Mouse (Mus musculus): ENCODE results near the gene Nrap.
"Not testable (repeated sequence)": the region's sequence is repeated elsewhere in the genome, so short reads cannot be mapped to it uniquely, and the experiment has no call there.

The Nrap gene

DNA sequence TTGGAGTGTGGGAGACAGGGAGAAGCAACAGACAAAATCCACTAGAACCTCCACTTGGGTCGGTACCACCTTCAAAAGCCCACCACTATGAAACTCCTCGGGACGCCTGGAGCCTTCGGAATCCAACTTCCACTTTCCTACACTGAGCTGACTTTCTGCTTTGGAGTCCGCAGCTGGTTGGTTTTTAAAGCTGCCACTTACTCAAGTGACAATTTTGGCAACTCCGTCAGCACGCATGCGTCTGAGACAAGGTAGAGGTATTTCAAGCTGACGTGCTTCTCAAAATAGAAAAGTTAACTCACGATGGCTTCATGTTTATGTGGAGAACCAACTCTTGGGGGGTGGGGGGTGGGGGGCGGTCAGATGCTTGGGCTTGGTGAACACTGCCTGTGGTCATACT is at the start of gene Nrap:
Gene Nrap (minus strand): TSS at position 159 of the 400 bp plus-strand sequence.
- no peak for DNase-seq

DNA sequence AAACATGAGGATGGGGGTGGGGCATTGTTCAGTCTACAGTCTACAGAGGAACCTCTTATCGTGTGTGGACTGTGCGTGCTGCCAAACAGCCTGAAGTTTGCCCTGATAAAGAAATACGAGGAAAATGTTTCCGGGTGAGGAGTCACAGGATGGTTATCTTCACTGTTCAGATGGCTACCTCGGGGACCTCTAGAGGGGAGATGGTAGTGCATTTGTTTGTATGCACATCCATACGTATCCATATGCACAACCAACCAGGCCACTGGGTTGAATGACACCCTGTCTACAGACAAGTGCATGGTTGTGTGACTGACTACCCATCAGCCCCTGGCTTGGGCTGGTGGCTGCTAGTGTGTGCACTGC is 49.2 kb upstream of the Nrap start:
- DNase-seq = no peak

DNA sequence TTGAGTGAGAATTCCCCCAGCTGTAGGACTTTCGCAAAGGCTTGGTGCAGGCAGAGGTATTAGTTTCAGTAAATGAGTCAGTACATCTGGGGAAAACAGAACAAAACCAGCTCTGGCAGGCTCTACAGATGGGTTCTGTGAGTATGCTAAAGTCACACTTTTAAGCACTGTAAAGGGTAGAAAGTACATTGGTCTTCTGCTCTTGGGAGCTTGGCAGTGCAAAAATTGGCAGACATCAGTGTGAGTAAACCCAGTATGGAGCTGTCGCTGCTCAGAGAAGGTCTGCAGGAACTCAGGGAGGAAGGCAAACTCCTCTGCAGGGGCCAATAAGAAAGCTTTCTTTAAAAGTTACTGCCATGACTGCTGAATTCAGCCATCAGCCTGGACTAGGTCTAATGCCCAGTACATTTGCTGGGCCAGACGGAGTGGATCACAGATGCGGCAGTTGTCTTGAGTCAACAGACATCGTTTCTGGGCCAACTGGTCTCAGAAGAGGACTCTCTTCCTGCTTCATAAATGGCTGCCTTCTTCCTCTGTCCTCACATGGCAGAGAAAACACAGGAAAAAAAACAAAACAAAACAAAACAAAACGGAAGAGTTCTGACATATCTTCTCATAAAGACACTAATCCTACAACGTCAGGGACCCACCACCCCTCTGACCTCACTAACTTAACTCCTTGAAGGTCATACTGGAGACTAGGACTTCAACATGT is 48.7 kb upstream of the Nrap start:
- no peak for DNase-seq

DNA sequence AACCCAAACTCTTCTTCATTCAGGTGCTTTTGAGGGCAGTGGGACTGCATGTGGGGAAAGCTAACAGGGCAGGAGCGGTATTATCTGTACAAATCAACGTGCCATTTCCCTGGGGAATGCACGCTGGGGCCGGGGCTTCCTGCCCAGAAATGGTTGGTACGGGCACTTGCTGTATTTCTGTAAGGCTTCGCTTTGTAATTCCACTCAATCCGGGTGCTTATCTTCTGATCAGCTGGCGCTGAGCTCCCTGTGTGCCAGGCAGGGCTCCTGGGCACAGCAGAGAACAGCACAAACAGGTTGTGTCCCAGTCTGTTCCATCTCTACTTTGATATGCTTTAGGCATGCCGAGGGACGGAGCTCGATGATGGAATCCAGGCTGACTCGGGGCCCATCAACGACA is 46.5 kb upstream of the Nrap start:
- no peak for DNase-seq

DNA sequence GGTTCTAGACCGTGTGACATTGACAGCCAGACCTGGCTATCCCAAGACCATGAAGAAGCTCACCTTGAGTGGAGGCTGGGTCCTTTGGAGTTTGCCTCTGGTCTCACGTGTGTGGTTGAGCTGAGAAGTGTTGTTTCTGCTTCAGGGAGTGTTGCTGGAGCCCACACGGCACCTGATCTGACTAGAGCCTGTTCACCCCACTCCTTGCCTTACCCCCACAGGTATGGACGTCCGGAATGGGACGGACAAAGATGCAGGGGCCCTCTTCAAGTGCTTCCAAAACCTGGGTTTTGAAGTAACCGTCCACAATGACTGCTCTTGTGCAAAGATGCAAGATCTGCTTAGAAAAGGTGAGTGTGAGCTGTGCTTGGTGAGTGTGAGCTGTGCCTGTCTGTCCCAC is 43.7 kb upstream of the Nrap start:
- DNase-seq = no peak

DNA sequence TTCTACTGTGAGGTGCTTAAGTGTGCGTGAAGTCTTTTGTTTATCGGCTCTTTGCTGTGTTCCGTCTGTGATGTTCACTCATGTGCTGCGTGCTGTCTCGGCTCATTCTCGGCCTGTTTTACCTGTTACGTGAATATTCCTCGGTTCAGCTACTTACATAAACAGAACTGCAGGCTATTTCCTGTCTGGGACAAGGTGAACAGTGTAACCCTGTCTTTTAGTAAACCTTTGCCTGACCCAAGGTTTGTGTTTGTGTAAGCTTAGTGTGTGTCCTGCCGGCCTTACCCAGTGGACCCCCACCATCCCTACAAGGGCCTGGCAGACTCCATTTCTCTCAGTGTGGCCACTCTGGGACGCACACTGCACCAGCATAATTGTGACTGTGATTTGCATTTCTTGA is 42.9 kb upstream of the Nrap start:
- no peak for DNase-seq

DNA sequence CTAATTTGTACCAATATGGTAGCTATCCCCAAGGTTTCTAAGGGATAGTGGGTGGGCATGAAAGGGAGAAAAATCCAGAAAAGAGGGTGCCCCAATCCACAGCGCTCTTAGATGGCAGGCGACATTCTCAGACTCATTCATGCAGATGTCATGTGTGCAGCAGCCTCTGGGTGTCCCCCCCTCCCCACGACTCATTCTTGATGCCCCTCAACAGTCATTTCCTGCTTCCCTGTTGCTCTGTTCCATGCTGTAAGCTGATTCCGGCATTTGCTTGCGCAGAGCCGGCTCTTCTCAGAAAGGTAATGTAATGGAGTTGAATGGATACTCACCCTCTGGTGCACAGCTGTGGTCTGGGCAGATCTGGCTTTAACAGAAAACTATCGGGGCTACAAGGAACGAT is 40.5 kb upstream of the Nrap start:
- no peak for DNase-seq

DNA sequence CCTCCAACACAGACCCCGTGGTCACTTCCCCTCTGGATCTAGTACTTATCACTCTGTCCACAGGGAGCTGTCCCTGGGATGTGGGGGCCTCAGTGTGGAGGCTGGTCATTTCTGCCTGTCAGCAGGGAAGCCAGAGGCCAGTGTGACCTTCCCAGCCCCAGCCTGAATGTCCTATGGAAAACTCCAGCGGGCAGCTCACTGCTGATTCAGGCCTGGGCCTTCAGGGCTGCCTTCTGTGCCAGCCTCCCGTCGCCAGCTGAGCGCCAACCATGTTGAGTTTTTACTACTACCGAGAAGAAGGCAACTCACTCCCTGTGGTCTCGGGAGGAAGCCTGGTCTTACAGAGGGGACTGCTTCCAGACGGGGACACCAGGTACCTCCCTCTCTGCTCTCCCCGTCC is 35.7 kb upstream of the Nrap start:
- peak; percentile 50 for DNase-seq

DNA sequence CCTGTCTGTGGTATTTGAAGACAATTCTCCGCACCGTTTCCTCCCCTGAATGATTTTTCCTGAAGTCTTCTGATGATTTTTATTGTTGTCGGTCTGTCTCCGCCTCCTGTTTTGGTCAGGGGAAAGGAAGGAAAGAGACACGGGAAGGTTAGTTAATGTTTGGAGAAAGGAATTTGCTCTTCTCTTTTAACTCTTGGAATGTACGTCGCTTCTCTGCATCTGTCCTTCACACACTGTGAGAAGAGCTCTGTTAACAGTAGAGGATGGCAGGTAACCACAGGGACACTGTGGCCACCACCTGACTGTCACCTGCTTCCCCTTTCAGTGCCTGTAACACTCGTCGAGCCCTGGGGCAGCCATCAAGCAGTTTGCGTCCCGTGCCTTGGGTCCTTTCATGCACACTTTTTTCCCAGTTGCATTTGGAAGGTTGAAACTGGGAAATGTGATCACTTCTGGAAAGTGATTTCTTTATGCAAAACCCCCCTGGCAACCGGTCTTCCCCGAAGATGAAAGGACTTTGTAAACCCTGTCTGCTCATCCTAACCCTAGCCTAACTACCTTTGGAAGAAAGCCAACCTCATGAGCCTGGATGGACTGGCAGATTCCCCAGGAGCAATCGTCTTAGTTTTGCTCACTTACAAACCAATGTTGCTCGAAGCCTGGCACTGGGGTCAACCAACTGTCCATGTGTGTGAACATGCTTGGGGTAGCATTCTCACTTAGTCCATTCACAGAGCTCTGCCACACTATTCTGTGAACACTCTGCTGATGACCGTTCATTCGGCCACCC is 35.0 kb upstream of the Nrap start:
- DNase-seq = peak; percentile 48

DNA sequence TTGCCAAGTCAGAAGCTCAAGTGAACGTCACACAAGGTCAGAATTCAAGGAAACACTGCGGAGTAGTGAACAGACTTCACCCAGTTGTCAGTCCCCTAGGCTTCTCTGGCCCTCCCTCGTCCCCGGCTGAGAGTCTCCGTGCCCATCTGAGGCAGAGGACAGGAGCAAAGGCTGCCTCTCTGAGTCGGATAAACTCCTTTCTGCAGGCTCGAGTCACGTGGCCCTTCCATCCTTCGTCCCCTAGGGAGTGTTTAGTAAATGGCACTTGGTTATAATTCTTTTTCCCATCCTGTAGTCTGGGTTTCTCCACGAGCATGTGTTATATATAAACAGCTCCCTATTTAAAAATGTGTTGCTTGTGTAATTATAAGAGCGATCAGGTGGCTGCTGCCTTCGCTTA is 33.5 kb upstream of the Nrap start:
- no peak for DNase-seq

DNA sequence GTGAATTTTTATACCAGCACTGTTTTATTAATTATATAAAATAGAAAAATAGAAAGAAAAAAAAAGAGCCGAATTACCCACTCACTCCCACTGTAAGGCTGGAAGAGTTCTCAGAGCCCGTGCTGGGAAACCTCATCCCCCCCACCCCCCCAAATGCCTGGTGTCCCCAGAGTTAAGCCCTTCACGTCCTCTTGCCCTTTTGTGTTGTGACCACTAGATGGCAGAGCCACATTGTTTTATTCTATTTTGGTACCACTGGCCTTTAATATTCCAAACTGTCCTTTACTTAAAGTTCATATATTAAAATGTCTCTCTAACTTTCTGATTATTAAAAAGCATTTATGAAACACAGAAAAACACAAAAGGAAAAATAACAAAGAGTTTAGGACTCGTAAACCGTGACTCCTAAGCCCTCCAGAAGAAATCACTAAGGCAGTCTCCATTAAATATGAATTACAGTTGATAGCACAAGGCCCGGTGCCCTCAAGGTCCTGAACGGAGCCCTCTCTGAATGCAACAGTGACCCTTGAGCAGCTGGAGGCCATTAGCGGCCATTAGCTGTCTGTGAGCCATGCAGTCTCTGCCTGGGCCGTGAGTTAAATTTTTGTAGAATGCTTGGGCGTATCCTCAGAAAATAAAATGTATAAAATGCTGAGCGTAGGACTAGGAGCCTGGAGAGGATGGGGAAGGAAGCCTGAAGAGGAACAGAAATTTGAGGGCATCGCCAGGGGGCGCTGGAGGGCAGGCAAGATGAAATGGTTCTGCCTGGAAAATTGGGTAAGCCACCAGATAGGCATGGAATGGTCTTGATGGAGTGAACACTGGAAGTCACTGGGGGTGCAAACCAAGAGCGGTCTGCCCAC is 32.9 kb upstream of the Nrap start:
- peak; percentile 84 for DNase-seq

DNA sequence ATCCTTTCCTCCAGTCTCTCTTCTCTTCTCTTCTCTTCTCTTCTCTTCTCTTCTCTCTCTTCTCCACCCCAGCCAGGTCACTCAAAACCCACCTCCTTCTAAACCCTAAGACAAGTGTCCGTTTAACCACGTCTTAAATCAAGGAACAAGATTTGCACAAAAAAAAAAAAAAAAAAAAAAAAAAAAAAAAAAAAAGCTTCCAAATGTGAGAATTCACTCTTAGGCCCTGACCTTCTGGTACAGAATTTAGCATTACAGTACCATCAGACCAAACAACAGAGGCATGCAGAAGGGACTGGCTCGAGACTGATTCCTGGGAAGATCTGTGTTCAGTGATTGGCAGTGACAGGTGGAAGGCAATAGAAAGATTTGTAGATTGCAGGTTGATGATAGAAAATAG is 30.5 kb upstream of the Nrap start:
- DNase-seq = no peak

DNA sequence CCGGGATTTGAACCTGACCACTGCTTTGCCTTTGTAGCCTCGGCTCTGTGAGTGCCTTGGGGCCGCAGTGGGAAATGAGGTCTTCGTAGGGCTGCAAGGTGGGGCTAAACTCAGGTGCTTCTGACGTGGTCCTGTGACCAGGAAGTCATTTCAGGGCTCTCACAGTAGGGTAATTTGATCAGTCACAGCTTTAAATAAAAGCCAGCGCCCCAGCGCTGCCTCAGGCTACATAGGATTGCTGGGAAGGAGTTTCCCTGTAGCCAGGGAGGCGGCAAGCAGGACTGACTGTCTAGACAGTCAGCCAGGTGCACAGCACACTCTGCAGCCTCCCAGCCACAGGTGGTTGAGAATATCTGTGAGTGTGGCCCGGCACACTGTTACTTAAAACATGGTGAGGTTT is 29.6 kb upstream of the Nrap start:
- DNase-seq = no peak

DNA sequence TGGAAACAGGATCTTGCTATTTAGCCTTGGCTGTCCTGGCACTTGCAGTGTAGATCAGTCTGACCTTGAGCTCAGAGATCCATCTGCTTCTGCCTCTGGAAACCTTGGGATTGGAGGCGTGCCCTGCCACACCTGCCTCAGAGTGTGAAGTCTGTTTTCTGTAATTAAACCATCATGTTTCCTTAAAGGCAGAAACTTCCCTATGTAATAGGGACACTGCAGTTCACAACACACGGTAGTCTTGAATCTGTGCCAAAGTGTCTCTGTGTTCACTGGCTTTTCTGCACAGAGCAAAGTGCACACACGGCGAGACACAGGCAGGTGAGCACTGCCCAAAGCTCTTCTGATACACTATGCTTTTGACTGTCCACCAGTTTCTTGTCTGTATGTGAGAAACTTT is 28.6 kb upstream of the Nrap start:
- no peak for DNase-seq

DNA sequence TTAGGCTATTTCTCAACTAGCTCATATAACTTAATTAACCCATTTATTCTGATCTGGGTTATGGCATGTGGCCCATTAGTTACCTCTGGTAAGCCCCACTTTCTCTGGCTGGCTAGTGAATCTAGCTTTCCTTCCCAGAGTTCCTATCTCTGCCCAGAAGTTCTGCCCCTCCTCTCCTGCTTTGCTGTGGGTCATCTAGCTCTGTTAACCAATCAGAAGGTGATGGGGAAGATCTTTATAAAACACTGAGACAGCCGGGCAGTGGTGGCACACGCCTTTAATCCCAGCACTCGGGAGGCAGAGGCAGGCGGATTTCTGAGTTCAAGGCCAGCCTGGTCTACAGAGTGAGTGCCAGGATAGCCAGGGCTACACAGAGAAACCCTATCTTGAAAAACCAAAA is 20.0 kb upstream of the Nrap start:
- not testable (repeated sequence) for DNase-seq

DNA sequence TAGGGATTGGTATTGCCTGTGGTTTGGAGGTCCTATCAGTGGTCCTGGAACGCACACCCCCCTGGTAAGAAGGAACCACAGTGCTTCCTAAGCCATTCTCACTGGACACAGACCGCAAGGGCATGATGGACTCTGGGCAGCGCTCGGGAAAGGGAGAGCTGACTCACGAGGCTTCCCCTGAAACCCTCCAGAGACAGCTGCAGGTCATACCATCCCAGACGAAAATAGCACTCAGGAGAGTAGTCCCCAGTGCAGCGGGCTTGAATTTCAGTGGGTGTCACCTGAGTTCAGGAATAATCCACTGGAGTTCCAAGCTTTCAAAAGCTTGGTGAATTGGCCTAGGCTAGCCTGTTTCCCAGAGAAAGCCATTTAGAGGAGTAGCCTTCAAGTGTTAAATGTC is 16.7 kb upstream of the Nrap start:
- no peak for DNase-seq

DNA sequence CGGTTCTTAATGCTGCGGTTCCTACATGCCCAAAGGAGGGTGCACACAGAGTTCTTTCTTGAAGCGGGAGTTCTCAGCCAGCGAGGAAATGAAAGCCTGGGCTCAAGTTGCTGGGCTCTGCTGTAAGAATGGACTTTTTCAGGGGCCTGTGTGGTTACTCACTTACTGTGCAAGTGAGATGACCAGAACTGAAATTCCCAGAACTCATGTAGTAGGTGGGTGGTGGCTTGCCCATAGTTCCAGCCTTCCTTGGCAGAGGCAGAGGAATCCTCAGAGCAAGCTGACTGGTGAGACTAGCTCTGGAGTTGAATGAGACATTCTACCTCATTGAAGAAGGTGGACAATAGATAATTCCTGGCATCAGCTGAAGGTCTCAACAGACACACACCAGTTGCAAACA is 16.0 kb upstream of the Nrap start:
- DNase-seq = no peak

DNA sequence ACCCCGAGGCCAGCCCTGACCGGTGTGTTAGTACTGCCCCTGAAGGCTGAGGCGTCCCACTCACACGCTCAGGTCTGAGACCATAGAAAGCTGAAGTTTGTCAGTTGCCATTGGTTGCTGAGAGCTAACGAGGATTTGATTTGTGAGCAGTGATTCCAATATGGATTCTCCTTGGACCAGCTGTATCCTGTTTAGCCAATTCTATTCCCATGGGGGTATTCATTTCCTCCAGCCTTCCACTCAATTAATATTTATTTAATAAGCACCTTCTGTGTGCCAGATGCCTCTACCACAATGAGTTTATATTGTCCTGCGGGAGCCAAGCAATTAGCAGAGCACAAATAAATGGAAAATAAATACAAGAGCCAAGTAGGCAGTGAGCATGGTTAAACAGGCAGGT is 12.0 kb upstream of the Nrap start:
- DNase-seq = no peak

DNA sequence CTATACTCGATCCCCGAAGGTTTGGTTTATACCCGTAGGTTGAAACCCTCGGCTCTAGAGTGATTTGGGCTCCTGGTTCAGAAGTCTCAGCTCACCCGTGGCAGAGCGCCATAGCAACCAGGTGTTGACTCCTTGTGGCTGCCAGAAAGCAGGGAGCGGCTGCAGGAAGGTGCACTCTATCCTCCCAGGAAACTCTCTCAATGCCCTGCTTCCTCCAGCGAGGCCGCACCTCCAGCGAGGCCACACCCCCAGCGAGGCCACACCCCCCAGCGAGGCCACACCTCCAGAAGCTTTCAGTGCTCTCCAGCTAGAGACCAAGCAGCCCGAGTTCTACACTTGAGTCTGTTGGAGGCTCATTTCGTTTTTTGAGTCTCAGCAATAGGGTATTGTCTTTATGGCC is 10.4 kb upstream of the Nrap start:
- peak; percentile 75 for DNase-seq

DNA sequence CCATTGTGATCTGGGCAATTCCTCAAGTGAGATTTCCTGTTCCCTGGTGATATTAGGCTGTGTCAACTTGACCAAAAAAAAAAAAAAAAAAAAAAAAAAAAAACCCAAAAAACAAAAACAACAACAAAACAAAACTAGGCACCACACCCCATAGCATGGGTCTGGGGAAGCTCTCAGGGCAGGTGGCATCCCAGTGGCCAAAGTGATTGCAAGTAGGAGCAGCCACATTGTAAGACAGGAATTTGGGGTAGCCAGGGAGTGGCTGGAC is 8.6 kb upstream of the Nrap start:
- DNase-seq = no peak

DNA sequence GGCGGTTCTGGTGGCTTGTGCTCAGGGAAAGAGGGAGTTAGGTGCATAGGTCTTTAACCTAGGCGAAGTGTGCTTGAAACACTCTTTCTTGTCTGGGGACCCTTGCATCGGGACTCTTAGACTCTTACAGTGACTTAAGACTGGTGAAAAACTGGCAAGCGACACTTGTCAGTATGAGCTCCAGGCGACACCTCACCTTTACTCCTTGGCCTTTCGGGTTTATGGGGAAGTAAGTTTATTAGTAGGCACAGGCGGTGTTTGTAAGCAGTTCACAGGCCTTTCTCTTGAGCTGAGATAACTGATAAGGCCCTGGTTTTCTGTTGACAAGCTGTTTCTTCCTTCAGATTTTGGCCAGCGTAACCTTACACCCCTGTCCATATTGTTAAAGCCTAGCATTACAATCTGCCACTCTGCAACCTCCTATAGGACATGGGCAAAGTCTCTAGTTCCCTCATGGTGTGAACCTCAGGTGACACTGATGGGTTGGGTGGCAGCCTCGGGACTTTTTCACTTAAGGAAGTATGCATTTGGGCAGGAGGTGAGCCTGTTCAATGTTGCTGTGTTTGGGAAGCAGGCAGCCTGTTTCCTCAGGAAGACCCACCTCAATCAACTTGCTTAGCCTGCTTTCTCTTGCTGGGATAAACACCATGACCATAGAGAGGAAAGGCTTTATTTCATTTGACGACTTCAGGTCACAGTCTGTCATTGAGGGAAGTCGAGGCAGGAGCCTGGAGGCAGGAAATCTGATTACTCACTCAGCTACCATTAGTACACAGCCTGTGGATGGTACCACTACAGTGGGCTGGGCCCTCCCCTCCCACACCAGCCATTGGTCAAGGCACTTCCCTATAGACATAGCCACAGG is 8.1 kb upstream of the Nrap start:
- DNase-seq = no peak

DNA sequence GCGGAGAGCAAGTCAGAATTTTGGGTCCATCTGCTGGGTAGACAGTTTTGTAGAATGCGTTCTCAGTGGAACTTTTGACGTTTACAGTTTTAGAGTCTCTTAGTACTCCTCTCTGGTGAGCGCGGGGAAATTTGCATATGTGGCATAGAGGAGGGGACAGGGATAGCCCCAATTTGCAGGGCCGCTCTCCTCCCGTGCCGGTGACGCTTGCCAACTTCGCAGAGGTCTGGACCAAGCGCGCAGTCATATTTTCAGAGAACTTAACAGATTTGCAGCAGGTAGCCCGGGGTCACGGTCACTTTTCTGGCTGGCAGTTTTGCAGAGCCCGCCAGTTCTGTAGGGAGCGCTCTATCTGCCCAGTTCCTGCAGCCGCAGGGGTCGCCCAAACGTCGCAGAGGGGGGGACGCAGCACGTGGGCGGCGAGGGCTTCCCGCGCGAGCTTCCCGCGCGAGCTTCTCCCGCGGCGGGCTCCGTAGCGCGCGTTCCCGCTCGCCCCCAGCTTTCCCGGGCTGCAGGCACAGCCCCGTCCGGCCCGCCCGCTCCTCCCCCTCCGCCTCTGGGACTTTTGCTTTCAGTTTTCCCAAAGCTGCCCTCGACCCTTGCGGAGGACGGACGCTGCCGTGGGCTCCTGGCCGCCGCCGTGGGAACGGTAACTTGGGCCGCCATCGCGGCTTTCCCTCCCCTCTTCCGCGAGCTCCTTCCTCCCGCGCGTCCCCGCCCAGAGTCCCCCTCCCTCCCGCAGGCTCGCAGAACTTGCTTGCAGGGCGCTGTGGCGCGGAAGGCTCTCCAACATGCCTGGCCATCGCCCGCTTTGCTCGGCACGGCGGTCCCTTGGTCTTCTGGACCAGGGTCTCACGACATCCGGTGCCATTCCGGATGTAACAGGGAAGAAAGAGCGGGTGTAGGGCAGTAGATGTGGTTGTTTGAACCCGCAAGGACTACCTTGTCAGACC is 7.1 kb upstream of the Nrap start, which contains the start of gene Casp7:
Gene Casp7 (plus strand): TSS at position 461 of the 953 bp plus-strand sequence.
- peak; percentile 50 for DNase-seq

Data from kidney, adult 11 months (tissue).